Mouse (Mus musculus): Measurements from ENCODE around the gene Pigz. TPM values are rescaled to one million over a fixed set of nuclear protein-coding genes. Genes with fewer than 3 reads are reported as not detected.

Pigz gene
- total RNA-seq, 2 experiments from 2014 or later, result not detected

- no peak for ATAC-seq (ENCODE audit: poor library complexity, severe bottlenecking)
These were observed 59.5 kb downstream of the Pigz start for GRCm38 (mm10) chr16:31993195-31993594.

DNA sequence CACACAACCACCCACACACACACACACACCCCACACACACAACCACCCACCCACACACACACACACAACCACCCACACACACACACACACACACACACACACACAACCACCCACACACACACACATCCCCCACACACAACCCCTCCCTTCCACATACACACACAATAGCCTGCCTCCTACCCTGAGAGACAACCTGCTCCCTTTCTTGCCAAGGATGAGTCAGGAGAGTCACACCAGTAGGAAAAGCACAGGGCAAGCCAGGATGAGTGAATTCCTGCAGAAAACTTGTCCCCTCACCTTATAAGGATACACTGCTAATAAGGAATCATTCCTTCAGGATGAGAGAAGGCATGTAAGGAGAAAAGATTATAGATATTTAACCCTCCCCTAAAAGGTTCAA, 60.3 kb downstream of the Pigz start:
- no peak for ATAC-seq (ENCODE audit: poor library complexity, severe bottlenecking)

Other genes starting within 250 kb of the Pigz start
- not detected in 2 replicates for gene Meltf, start 55.0 kb upstream of the Pigz start, total RNA-seq (2015)
- not detected in 2 replicates for gene Meltf, start 55.0 kb upstream of the Pigz start, total RNA-seq (2017)
- gene 0610012G03Rik, start 14.6 kb downstream of the Pigz start, total RNA-seq (2015), result 23.1 and 23.8 TPM in 2 replicates
- 8.7 and 11.1 TPM in 2 replicates for gene 0610012G03Rik, start 14.6 kb downstream of the Pigz start, total RNA-seq (2017)
- 18.1 and 20.2 TPM in 2 replicates for gene Ncbp2, start 14.7 kb downstream of the Pigz start, total RNA-seq (2015)
- 20.0 and 30.1 TPM in 2 replicates for gene Ncbp2, start 14.7 kb downstream of the Pigz start, total RNA-seq (2017)
- 15.2 and 17.3 TPM in 2 replicates for gene Senp5, start 69.4 kb downstream of the Pigz start, total RNA-seq (2015)
- 11.9 and 15.9 TPM in 2 replicates for gene Senp5, start 69.4 kb downstream of the Pigz start, total RNA-seq (2017)
- 78.8 and 81.9 TPM in 2 replicates for gene Pak2, start 145.5 kb downstream of the Pigz start, total RNA-seq (2015)
- gene Pak2, start 145.5 kb downstream of the Pigz start, total RNA-seq (2017), result 78.5 and 88.8 TPM in 2 replicates
- gene Pigx, start 165.9 kb downstream of the Pigz start, total RNA-seq (2015), result 84.8 and 109 TPM in 2 replicates
- 33.2 and 38.3 TPM in 2 replicates for gene Pigx, start 165.9 kb downstream of the Pigz start, total RNA-seq (2017)
- 24.0 and 27.4 TPM in 2 replicates for gene Cep19, start 165.9 kb downstream of the Pigz start, total RNA-seq (2015)
- gene Cep19, start 165.9 kb downstream of the Pigz start, total RNA-seq (2017), result 36.6 and 44.3 TPM in 2 replicates
- 194 and 211 TPM in 2 replicates for gene Nrros, start 231.7 kb downstream of the Pigz start, total RNA-seq (2015)
- 134 and 165 TPM in 2 replicates for gene Nrros, start 231.7 kb downstream of the Pigz start, total RNA-seq (2017)
- gene Bex6, start 246.0 kb downstream of the Pigz start, total RNA-seq (2015), result 57.1 and 61.1 TPM in 2 replicates
- 45.7 and 49.7 TPM in 2 replicates for gene Bex6, start 246.0 kb downstream of the Pigz start, total RNA-seq (2017)